Mouse (Mus musculus) B cell, adult (primary cell): ENCODE results near the gene Cldn3. TPM values are rescaled to one million over a fixed set of nuclear protein-coding genes. Genes with fewer than 3 reads are reported as not detected.

Experiments
- total RNA-seq: library from RNA; stranded (reverse); gene quantifications from 4 replicates; pipeline ENCODE4 v1.2.4, GENCODE M21; 2023; ENCODE audit not compliant: inconsistent age

The Cldn3 gene
- not detected in 4 replicates for total RNA-seq

DNA sequence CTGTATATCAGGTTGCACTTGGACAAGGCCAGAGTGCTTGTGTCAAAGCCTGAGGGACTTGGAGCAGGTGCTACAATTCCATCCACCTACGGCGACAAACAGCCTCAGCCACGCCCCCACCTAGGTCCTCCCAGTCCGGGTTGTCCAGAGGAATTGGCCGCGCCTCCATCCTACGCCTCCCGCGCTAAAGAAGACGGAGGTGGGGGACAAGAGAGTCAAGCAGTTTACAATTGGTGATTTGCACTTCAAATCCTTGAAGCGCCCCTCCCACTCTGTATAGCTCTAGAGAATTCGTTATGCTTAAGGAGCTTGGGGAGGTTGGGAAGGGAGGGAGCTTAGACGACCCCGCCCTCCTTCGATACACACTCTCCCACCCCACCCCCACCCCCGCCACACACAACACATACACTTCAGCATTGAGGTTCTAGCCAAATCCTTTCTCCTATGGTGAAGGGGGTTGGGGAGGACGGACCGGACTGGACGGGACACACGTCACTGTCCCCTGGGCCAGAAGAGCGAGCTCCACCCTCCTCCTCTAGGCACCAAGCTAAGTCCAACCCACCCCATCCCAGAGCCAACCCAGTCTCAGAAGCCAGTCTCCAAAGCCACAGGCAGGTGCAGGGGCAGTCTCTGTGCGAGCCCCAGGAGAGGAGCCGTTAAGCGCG lies at the start of gene Cldn3:
Cldn3 (plus strand) TSS at position 582 of the 665 bp plus-strand sequence.

DNA sequence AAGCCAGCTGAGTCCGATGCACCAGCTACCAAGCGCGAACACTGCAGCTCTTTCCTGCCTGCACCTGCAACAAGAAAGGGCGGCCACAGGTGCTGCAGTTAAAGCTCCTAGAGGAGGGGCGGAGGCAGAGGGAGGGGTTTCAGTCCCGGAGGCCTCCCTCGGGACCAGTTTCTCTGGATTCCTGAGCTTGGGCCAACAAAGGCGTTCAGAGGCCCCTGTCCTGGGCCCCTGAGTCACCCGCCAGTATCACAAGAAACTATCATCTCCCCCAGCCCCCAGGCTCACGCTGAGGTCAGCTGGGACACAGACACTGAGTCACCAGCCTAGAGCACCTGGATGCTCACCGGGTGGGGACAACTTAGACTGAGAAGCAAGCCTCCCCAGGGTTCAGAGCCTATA lies 39.2 kb upstream of the Cldn3 start, which contains the start of gene Cldn4:
Cldn4 (minus strand) TSS at position 78 of the 399 bp plus-strand sequence.

DNA sequence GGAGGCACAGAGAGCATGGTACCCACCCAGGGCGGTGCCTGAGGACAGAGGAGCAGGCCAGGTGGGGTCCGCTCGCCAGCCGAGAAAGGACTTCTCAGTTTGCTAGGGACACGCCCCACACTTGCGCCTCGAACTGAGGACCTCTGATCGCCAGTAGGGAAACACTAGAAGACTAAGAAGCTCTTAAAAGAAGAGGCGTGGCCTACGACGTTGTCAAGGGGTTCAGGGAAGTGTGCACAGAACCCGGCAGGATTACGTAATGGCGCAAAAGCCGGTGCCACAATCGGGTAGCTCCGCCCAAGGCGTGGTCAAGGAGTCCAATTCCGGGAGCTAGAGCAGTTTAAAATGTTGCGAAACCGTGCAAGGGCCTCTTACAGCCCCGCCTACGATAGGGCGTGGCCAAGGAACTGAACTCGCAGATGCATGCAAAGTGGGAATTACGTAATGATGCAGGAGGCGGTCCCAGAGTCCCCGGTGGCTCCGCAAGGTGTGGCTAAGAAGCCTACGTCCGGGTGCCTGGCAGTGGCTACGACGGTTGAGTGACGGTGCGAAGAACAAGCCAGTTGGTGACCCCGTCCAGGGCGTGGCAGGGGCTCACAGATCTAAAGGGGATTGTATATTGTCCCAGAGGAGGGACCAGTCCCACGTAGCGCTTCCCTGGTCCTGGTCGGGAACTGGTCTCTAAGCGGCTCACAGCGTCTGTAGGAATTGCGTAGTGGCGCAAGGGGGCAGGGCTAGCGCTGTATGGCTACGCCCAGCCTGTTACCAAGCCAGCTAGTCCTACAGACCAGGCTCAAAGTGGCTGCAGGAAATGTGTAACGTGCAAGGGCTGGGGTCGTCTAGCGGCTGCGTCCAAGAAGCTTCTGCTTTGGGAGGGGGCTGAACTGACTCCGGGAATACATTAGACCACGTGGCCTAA lies 22.9 kb downstream of the Cldn3 start, which contains the start of gene Abhd11:
Abhd11 (plus strand) TSS at position 482 of the 919 bp plus-strand sequence.

DNA sequence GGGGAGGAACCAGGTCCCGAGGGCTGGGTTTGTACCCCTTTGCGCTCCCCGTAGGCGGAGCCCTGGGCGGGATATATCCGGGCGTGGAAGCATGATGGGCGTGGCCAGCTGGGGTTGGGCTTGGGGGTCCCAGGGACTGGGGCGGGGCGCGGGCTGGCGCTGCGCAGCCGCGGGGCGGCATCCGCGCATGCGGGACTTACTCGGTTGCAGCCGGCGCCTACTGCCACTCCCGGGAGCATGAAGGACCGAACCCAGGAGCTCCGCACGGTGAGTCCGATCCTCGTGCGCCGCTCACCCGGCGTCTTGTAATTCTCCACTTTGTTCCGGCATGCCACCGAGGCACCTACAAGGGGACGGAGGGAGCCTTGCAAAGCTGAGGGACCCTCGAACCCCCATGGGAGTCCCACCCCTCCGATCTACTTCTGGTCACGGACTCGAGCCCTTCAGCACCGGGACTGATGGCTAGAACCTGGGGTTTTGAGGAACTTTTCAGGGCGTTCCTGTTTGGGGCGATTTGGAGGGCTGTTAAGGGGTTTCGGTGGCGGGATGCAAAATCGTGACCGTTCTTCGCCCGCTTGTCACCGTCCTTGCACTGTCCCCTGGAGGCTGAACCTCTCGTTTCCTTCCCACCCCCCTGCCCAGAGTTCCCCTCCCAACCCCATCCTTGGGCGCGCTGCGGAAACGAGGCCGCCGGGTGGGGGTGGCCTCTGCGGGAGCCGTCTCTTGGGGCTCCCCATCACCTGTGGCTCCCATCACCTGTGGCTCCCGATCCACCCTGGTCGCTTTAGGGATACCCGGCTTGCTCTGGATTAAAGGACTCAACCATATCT lies 37.5 kb downstream of the Cldn3 start, which contains the start of gene Stx1a:
Stx1a (plus strand) TSS at position 139 of the 830 bp plus-strand sequence.

Other genes starting within 250 kb of the Cldn3 start
- not detected in 4 replicates for gene Eln, start 238.9 kb upstream of the Cldn3 start, total RNA-seq
- not detected in 4 replicates for gene Tmem270, start 79.5 kb upstream of the Cldn3 start, total RNA-seq
- not detected in 4 replicates for gene Cldn13, start 70.7 kb upstream of the Cldn3 start, total RNA-seq
- gene Mettl27, start 53.8 kb upstream of the Cldn3 start, total RNA-seq, result 2.3 to 3.3 TPM (median 3.0 TPM) in 4 replicates
- not detected in 4 replicates for gene Cldn4, start 39.3 kb upstream of the Cldn3 start, total RNA-seq
- gene Abhd11, start 22.9 kb downstream of the Cldn3 start, total RNA-seq, result 33.6 to 38.3 TPM (median 37.2 TPM) in 4 replicates
- gene Stx1a, start 37.3 kb downstream of the Cldn3 start, total RNA-seq, result 1.7 to 3.0 TPM (median 2.3 TPM) in 4 replicates
- gene Dnajc30, start 78.0 kb downstream of the Cldn3 start, total RNA-seq, result 20.1 to 21.2 TPM (median 20.9 TPM) in 4 replicates
- 104 to 126 TPM (median 115 TPM) in 4 replicates for gene Bud23, start 78.7 kb downstream of the Cldn3 start, total RNA-seq
- gene Vps37d, start 92.1 kb downstream of the Cldn3 start, total RNA-seq, result 0.33 to 0.71 TPM (median 0.66 TPM) in 3 of 4 replicates, not detected in the other
- gene Mlxipl, start 103.7 kb downstream of the Cldn3 start, total RNA-seq, result not detected in 4 replicates
- 15.9 to 23.0 TPM (median 17.9 TPM) in 4 replicates for gene Tbl2, start 163.4 kb downstream of the Cldn3 start, total RNA-seq
- 75.5 to 78.3 TPM (median 76.9 TPM) in 4 replicates for gene Bcl7b, start 182.1 kb downstream of the Cldn3 start, total RNA-seq
- 104 to 111 TPM (median 109 TPM) in 4 replicates for gene Baz1b, start 201.1 kb downstream of the Cldn3 start, total RNA-seq